Mouse (Mus musculus): Measurements from ENCODE around the gene Brd3.
"Not testable (repeated sequence)": the region's sequence is repeated elsewhere in the genome, so short reads cannot be mapped to it uniquely, and the experiment has no call there.

Brd3 gene

GRCm38 (mm10) chr2:27506658-27507057 is 804 bp downstream of the Brd3 start:
- not testable (repeated sequence) for DNase-seq

- DNase-seq: no peak
Observed at GRCm38 (mm10) chr2:27505539-27505938, 1.9 kb downstream of the Brd3 start.

GRCm38 (mm10) chr2:27504113-27504885 is 3.2 kb downstream of the Brd3 start:
- no peak for DNase-seq

GRCm38 (mm10) chr2:27496391-27497028 is 11.0 kb downstream of the Brd3 start:
- DNase-seq: no peak

GRCm38 (mm10) chr2:27493971-27494370 is 13.5 kb downstream of the Brd3 start:
- no peak for DNase-seq

- no peak for DNase-seq
Observed at GRCm38 (mm10) chr2:27490939-27491338, 16.5 kb downstream of the Brd3 start.

GRCm38 (mm10) chr2:27488362-27488761 is 19.1 kb downstream of the Brd3 start:
- no peak for DNase-seq

GRCm38 (mm10) chr2:27487336-27488049 is 20.0 kb downstream of the Brd3 start:
- DNase-seq: no peak

GRCm38 (mm10) chr2:27486725-27487124 is 20.7 kb downstream of the Brd3 start:
- DNase-seq: no peak

GRCm38 (mm10) chr2:27482265-27482861 is 25.1 kb downstream of the Brd3 start:
- no peak for DNase-seq

- no peak for DNase-seq
Observed at GRCm38 (mm10) chr2:27480367-27480766, 27.1 kb downstream of the Brd3 start.

GRCm38 (mm10) chr2:27479821-27480220 is 27.6 kb downstream of the Brd3 start:
- DNase-seq: no peak

- DNase-seq: peak; percentile 74
Observed at GRCm38 (mm10) chr2:27476303-27477192, 30.9 kb downstream of the Brd3 start.

GRCm38 (mm10) chr2:27475495-27476302 is 31.8 kb downstream of the Brd3 start:
- peak; percentile 96 for DNase-seq

GRCm38 (mm10) chr2:27474621-27475484 is 32.6 kb downstream of the Brd3 start:
- peak; percentile 64 for DNase-seq

- DNase-seq: no peak
Observed at GRCm38 (mm10) chr2:27473911-27474310, 33.6 kb downstream of the Brd3 start.

- no peak for DNase-seq
Observed at GRCm38 (mm10) chr2:27473061-27473765, 34.2 kb downstream of the Brd3 start.

- DNase-seq: no peak
Observed at GRCm38 (mm10) chr2:27471170-27471584, 36.3 kb downstream of the Brd3 start.

- no peak for DNase-seq
Observed at GRCm38 (mm10) chr2:27470535-27470934, 36.9 kb downstream of the Brd3 start.

GRCm38 (mm10) chr2:27469991-27470355 is 37.5 kb downstream of the Brd3 start:
- DNase-seq: no peak
